Mouse (Mus musculus): ENCODE results near the gene Stard10.
A peak's percentile ranks its signal among the peaks of the same experiment; 100 is the strongest.

Gene Stard10

GRCm38 (mm10) chr7:101330841-101331173, 13.9 kb downstream of the Stard10 start:
- DNase-seq (ENCODE audit: low read depth, low spot score), result no peak

- DNase-seq (ENCODE audit: low read depth, low spot score), result no peak
Observed at GRCm38 (mm10) chr7:101332045-101332831, 15.4 kb downstream of the Stard10 start.

DNA sequence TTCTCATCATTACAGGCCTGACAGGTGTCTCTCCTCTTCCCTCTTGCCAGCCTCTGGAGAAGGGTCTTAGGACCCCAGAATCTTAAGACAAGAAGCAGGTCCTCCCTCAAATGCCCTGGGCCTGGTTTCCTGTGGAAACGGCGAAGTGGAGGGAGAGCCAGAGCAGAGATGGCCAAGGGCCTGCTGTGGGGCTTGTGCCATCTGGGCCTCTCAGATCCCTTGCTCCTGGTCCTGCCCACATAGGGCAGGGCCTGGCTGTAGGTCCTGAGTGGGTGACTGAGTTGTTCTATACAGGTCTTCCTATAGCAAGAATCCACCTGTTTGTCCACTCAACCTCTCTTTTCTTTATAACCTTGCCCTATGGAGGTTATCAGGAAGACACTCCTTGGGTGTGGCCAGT, 18.3 kb downstream of the Stard10 start:
- no peak for DNase-seq (ENCODE audit: low read depth, low spot score)

DNA sequence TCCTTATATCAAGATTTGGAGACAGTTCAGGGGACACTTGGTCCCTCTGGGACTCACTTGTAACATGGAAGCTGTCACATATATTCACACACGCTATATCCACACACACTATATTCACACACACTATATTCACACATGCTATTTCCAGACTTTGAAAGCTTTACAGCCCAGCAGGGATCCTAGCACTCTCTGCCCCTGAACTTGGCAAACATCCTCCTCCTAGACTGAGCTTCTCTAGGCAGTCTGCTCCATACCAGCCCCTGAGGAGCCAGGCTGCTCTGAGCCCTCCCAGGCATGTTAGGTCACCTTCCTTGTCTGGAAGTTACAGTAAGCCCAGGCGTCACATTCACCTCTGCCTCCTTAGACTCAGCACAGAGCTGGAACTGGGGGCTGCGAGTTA, 19.8 kb downstream of the Stard10 start:
- no peak for DNase-seq (ENCODE audit: low read depth, low spot score)

DNA sequence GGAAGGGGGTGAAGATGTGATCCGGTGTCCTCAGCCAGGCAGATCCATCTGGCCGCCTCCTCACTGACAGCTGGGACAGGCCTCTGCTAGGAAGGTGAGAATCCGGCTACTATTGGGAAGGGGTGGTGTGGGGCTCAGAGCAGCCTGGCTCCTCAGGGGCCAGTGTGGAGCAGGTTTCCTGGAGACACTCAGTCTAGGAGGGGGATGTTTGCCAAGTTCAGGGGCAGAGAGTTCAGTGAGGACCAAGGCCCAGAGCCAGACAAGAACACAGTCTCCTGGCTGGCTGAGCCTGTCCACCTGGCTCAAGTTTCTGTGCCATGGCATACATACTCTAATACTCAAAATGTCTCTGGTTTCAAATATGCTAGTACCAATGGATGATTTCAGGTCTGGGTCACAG, 20.5 kb downstream of the Stard10 start:
- DNase-seq (ENCODE audit: low read depth, low spot score), result no peak

GRCm38 (mm10) chr7:101341405-101341804, 24.5 kb downstream of the Stard10 start:
- DNase-seq (ENCODE audit: low read depth, low spot score), result no peak

GRCm38 (mm10) chr7:101343135-101343534, 26.2 kb downstream of the Stard10 start:
- no peak for DNase-seq (ENCODE audit: low read depth, low spot score)

GRCm38 (mm10) chr7:101344892-101345291, 28.0 kb downstream of the Stard10 start:
- DNase-seq (ENCODE audit: low read depth, low spot score), result no peak

DNA sequence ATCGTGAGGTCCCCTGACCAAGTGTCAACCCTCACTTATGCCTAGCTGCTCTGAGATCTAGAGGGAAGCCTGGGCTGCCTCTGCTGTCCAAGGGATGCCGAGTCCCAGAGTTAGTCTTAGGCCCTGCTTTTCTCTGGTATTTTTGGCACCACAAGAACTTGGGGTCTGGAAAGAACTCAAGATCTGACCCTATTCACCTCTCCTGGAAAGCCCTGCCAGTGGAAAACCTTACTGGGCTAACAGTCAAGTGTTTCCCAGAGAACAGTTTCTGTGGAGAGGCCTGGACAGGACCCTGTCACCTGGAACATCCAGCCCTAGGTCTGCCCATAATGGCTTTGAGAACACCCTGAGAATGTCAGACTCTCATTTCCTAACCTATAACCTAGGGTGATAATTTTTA, 30.1 kb downstream of the Stard10 start:
- DNase-seq (ENCODE audit: low read depth, low spot score), result no peak

DNA sequence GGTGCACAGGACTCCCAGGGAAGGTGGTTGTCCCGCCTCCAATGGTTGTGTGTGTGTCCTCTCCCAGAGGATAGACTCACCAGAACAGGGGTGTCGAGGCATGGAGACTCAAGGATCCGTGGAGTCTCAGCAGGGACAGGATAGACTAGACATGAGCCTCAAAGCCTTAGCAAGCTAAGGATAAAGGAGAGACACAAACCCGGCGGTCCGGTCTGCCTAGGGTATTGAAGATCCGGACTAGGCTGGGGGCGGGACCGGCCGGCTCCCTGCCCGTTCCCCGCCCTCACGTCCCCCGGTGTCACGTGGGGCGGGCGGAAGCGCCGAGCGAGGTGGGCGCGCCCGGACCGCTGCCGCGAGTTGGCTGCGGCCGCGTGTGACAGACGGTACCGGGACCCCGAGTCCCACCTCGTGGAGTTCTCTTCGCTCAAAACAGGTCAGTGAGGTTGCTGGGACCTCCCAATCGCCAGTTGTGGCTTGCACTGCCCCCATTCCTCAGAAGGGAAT, 30.9 kb downstream of the Stard10 start, which contains the start of gene Arap1:
TSS of gene Arap1 (plus strand) at position 301 of the 504 bp plus-strand sequence.
- DNase-seq (ENCODE audit: low read depth, low spot score), result peak; percentile 23

DNA sequence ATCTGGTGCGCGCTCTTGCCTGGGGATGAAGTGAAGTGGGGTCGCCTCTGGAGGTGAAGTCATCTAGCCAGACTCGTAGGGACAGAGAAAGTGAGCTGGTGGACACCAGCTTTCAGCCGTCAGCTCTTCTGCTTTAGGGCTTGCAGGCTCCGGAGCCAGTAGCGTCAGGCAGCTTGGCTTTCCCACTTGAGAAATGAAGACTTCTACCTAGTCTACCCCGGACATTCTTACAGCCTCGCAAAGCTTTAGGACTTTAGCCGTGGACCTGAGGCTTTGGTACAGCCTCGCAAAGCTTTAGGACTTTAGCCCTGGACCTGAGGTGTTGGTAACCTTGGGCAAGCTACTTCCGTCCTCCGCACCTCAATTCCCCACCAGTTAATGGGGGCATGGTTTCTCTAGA, 31.4 kb downstream of the Stard10 start:
- no peak for DNase-seq (ENCODE audit: low read depth, low spot score)

DNA sequence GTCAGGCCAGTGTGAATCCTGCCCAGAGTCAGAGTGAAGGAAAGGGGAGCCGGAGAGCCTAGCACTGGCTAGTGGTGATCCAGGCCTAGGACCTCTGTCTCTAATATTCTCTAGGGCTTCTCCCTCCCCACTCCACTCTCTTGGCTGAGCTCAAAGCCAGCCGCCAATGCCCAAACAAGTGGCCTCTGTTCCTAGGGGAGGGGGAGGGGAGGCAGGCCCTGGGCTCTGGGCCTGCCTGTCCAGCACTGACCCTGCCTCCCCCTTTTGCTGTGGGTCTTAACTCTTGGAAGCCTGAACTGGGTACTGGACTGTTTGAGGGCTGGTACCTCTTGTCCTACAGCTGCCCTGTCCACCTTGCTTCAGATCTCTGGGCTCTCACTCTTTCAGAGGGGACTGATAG, 33.0 kb downstream of the Stard10 start:
- DNase-seq (ENCODE audit: low read depth, low spot score), result peak; percentile 26

DNA sequence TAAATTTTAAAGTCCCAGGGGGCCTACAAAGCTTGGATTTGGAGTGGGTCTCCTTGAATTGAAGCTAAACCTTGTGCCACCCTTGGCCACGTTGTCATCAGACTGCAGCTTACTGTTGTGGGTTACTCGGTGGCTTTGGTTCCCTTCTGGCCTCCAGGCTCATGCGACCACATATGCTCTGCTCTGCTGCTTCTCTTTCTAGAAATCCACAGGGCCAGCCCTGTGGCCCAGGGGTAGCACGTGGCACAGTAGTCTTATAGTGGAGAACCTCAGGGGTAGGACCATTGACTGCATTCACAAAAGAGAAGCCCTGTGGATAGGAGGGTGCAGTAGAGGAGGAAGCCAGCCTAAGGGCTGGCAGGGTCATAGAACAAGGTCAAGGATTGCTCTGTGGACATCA, 35.5 kb downstream of the Stard10 start:
- DNase-seq (ENCODE audit: low read depth, low spot score), result no peak

DNA sequence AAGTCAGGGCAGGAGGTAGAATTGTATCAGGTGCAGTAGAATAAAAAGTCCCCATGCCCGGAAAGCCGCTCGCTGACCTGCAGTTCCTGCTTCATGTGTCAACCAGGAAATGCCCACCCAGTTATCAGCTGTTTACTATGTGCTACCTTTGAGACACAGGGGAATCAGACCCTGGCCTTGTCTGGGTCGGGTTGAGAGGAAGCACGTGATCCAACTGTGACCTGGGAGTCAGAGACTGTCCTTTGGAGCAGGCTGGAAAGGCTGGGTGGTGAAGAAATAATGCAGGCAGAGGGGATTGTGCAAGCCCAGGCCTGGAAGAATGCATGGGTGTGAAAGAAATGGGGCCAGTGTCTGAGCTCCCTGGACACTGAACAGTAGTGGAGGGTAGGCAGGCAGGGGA, 37.5 kb downstream of the Stard10 start:
- DNase-seq (ENCODE audit: low read depth, low spot score), result no peak

DNA sequence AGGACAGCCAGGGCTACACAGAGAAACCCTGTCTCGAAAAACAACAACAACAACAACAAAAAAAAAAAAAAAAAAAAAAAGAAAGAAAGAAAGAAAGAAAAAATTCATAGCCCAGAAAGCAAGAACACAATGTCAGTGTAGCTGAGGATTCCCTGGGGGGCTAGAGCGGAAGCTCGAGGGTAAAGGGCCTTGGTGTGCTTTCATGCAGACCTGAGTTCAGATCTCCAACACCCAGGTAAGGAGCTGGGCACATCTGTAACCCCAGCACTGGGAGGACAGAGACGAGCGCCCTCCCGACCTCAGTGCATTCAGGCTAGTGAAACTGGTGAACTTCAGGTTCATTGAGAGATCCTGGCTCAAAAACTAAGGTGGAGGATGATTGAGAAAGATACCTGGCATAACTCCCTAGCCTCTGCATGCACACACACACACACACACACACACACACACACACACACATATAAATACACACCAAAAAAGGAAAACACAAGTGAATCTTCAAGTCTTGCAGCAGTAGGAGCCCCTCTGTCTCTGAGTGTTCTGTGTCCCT, 38.7 kb downstream of the Stard10 start:
- no peak for DNase-seq (ENCODE audit: low read depth, low spot score)

DNA sequence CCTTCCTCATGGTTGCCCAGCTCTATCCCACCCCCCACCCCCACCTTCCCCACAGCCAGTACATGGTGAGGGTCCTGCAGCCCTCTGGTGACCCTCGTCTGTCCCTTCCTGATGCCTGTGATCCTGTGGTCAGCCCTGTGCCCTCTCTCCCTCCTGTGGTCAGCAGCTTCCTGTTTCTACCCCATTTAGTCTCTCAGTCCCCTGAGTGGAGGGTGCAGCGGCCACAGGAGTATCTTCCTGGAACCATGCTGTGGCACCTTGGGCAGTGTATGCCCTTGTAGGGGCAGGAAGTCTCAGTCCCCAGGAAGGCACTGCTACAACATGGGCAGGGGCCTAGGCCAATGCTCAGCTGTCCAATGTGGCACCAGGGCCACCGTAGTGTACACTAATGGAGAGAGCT, 40.0 kb downstream of the Stard10 start:
- no peak for DNase-seq (ENCODE audit: low read depth, low spot score)

DNA sequence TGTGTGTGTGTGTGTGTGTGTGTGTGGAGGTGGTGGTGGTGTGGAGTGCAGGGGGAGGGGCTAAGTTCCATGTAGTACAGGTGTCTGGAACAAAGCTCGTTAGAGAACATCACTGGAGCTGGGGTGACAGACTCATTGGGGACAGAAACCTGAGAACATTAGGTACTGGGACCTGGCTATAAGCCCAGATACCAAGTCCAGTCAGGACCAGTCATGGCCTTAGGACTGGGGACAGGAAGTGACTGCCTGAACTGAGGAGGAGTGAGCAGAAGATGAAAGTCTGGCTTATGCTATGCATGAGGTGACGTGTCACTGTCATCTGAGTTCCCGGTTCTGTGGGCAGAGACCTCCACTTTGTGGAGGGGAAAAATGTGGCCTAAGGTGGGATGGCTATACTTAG, 43.5 kb downstream of the Stard10 start:
- no peak for DNase-seq (ENCODE audit: low read depth, low spot score)

DNA sequence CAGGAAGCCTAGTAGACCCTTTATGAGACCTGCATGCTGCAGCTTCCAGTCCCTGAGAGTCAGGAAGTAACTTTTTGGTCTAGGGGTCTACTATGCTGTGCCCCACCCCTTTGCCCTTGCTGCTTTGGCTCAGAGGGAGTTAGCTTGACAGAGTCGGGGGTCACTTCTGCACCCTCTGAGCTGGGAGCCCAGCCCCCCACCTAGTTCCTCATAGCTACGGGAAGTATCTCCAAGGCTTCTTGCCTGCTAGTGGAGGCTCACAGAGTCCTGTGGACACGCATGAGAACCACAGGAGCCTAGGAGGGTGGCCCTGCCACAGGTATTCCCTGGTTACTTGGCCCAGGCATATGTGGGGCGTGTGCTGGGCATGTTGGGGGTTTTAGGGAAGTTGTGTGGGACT, 44.1 kb downstream of the Stard10 start:
- no peak for DNase-seq (ENCODE audit: low read depth, low spot score)

DNA sequence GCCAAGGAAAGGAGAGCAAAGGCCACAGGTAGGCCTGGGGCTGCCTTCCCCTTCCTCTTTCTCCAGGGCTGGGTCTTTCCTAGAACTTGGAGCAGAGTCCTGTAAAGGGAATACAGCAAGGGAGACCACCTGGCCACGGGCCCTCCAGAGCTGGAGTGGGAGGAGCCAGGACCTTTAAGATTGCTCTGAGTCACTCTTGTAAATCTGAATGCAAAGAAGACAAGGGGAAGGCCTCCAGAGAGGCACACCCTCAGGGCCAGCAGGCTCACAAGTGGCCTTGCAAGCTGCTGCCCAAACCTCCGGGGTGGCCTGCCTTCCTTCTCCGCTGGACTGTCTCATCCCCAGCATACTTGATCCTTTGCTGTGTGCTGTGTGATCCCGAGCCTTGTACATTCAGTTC, 44.9 kb downstream of the Stard10 start:
- DNase-seq (ENCODE audit: low read depth, low spot score), result no peak

DNA sequence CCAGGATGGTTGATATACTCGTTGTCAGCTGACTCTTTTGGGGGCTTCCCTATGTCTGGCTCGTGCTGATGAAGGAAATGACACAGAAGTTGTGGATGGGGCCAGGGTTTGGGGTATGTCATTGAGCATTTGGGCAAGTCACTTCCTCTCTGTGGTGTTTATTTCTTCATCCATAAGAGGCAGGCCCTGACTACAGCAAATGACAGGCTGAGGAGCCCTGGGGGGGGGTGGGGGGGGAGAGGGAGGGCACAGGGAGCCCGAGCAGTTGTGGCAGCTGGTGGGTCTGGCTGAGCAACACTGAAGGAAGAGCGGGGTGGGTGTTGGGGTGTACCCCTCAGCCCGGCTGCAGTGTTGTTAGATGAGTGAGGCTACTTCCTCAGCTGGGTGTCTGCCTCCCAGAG, 45.9 kb downstream of the Stard10 start:
- no peak for DNase-seq (ENCODE audit: low read depth, low spot score)

GRCm38 (mm10) chr7:101363914-101364313, 47.0 kb downstream of the Stard10 start:
- no peak for DNase-seq (ENCODE audit: low read depth, low spot score)

- no peak for DNase-seq (ENCODE audit: low read depth, low spot score)
Observed at GRCm38 (mm10) chr7:101367901-101368852, 51.3 kb downstream of the Stard10 start.
